11 mouse cellular contexts compared by ENCODE assay signal in genomic region chr19:5051515-5051914, GRCm38 (mm10). TPM values are rescaled to one million over a fixed set of nuclear protein-coding genes. Genes with fewer than 3 reads are reported as not detected.
DNase-seq lines count a peak whose midpoint lies in the region; ATAC-seq and TF ChIP-seq lines count a peak whose summit lies in the region.
"Had no signal": no experiment of that assay in that cellular context is flagged by ENCODE, and none has a peak within 500 bp of the region (broad histone marks: within the 10 kb centered on the region; RNA-seq: fewer than 3 reads in every experiment).

No protein-coding gene starts in this region.

- H3K4me2 ChIP-seq in limb, embryonic 15.5 days, result peak overlapping the region; percentile 32

- WGBS in embryonic facial prominence, embryonic 10.5 days, result 35% methylated on average over 3 of the region's 3 CpGs
- WGBS in limb, embryonic 15.5 days, result 37% methylated on average over 3 of the region's 3 CpGs

- H3K4me3 ChIP-seq in layer of hippocampus, adult 2 months, result peak overlapping the region; percentile 65
- H3K4me3 ChIP-seq in embryonic facial prominence, embryonic 10.5 days, result peak overlapping the region; percentile 44
- H3K4me3 ChIP-seq in limb, embryonic 15.5 days, result peak overlapping the region; percentile 27; the same call in 1 of the 2 replicates

- H3K27me3 ChIP-seq in embryonic facial prominence, embryonic 10.5 days (replicated peaks; ENCODE audit: low read depth, poor library complexity, severe bottlenecking), result peaks cover 56% of the 10 kb centered on the region
- H3K27me3 ChIP-seq in limb, embryonic 15.5 days, result peaks cover 44% of the 10 kb centered on the region

- peaks cover 36% of the 10 kb centered on the region for H3K36me3 ChIP-seq in embryonic facial prominence, embryonic 10.5 days (replicated peaks)
- H3K36me3 ChIP-seq in limb, embryonic 15.5 days, result peaks cover 36% of the 10 kb centered on the region

- peak; percentile 52 for DNase-seq in cerebellum, adult 9-11 months
- DNase-seq in layer of hippocampus, adult 2 months (ENCODE audit: low spot score in 2 of 2), result no peak
- DNase-seq in layer of hippocampus, adult 9-11 months, result no peak
- no peak for DNase-seq in embryonic facial prominence, embryonic 10.5 days (ENCODE audit: low spot score)
- no peak for DNase-seq in thymus, postnatal 4 days
- no peak for DNase-seq in left cerebral cortex, postnatal 4 days
- DNase-seq: B cell, adult 2 months had no signal

- H3K27ac ChIP-seq in layer of hippocampus, adult 2 months, result peak overlapping the region; percentile 98
- peak overlapping the region; percentile 67 for H3K27ac ChIP-seq in embryonic facial prominence, embryonic 10.5 days (replicated peaks)
- H3K27ac ChIP-seq in limb, embryonic 15.5 days, result no peak overlapping the region
- H3K27ac ChIP-seq: liver, embryonic 15.5 days had no signal

- H3K4me1 ChIP-seq in embryonic facial prominence, embryonic 10.5 days, result peaks cover 41% of the 10 kb centered on the region
- H3K4me1 ChIP-seq in limb, embryonic 15.5 days, result peaks cover 40% of the 10 kb centered on the region

- intact Hi-C loops in left cerebral cortex, postnatal 4 days (cut with DNase I), result no loop called here

- no peaks in the 10 kb centered on the region for H3K9me3 ChIP-seq in embryonic facial prominence, embryonic 10.5 days
- no peaks in the 10 kb centered on the region for H3K9me3 ChIP-seq in limb, embryonic 15.5 days
- H3K9me3 ChIP-seq: liver, embryonic 15.5 days had no signal

- TF ChIP-seq CTCF in layer of hippocampus, adult 2 months (conservative IDR thresholded peaks at IDR 0.05), result no peak

- 0 out of 2 replicates have a peak overlapping the region, but pooled peaks have one; percentile 20 for H3K9ac ChIP-seq in limb, embryonic 15.5 days
- H3K9ac ChIP-seq: liver, embryonic 15.5 days had no signal

- ATAC-seq in cerebellum, adult (ENCODE audit: insufficient number of reproducible peaks, low FRiP score, low TSS enrichment), result no peak
- no peak for ATAC-seq in limb, embryonic 15.5 days (ENCODE audit: insufficient number of reproducible peaks, low FRiP score, low TSS enrichment, low read depth)
- ATAC-seq: activated CD4-positive, CD25-positive, alpha-beta regulatory T cell, adult 4 months had no signal

RNA-seq across cellular contexts. Expression of gene Rin1, which starts 1.2 kb away (rescaled TPM):
- 100 to 1,000 TPM; 117 to 119 TPM for total RNA-seq in layer of hippocampus, adult 2 months (2021)
- polyA plus RNA-seq in embryonic facial prominence, embryonic 10.5 days (2016; fragmentation: Nextera tagmentation; extraction: Ambion mirVana), result 2.4 and 3.2 TPM in 2 replicates
- 2.6 and 3.2 TPM in 2 replicates for polyA plus RNA-seq in limb, embryonic 15.5 days (2015; fragmentation: Nextera tagmentation; extraction: Ambion mirVana)
- 1 to 10 TPM; 3.9 to 7.1 TPM for total RNA-seq in left cerebral cortex, postnatal 4 days (2021)

RNA-seq across cellular contexts. Expression of gene Brms1, which starts 10.4 kb away (rescaled TPM):
- 10 to 100 TPM; 21.4 to 25.3 TPM for total RNA-seq in layer of hippocampus, adult 2 months (2021)
- polyA plus RNA-seq in embryonic facial prominence, embryonic 10.5 days (2016; fragmentation: Nextera tagmentation; extraction: Ambion mirVana), result 72.6 and 82.4 TPM in 2 replicates
- 41.6 and 42.4 TPM in 2 replicates for polyA plus RNA-seq in limb, embryonic 15.5 days (2015; fragmentation: Nextera tagmentation; extraction: Ambion mirVana)
- total RNA-seq in left cerebral cortex, postnatal 4 days (2021), result 10 to 100 TPM; 14.5 to 15.5 TPM

RNA-seq across cellular contexts. Expression of gene AC124502.3, which starts 12.8 kb away (rescaled TPM):
- 1 to 10 TPM; 4.1 to 7.6 TPM for total RNA-seq in layer of hippocampus, adult 2 months (2021)
- polyA plus RNA-seq in embryonic facial prominence, embryonic 10.5 days (2016; fragmentation: Nextera tagmentation; extraction: Ambion mirVana), result 3.1 and 4.2 TPM in 2 replicates
- polyA plus RNA-seq in limb, embryonic 15.5 days (2015; fragmentation: Nextera tagmentation; extraction: Ambion mirVana), result 2.5 and 3.0 TPM in 2 replicates
- total RNA-seq in left cerebral cortex, postnatal 4 days (2021), result 1 to 10 TPM; 5.3 to 5.5 TPM

RNA-seq across cellular contexts. Expression of gene B4gat1, which starts 12.9 kb away (rescaled TPM):
- total RNA-seq in layer of hippocampus, adult 2 months (2021), result 100 to 1,000 TPM; 112 to 130 TPM
- 34.7 and 36.1 TPM in 2 replicates for polyA plus RNA-seq in embryonic facial prominence, embryonic 10.5 days (2016; fragmentation: Nextera tagmentation; extraction: Ambion mirVana)
- 45.1 and 47.9 TPM in 2 replicates for polyA plus RNA-seq in limb, embryonic 15.5 days (2015; fragmentation: Nextera tagmentation; extraction: Ambion mirVana)
- 10 to 100 TPM; 64.1 to 76.4 TPM for total RNA-seq in left cerebral cortex, postnatal 4 days (2021)

RNA-seq across cellular contexts. Expression of gene Cd248, which starts 16.4 kb away (rescaled TPM):
- 1 to 10 TPM; 3.2 to 3.9 TPM for total RNA-seq in layer of hippocampus, adult 2 months (2021)
- 32.3 and 37.0 TPM in 2 replicates for polyA plus RNA-seq in embryonic facial prominence, embryonic 10.5 days (2016; fragmentation: Nextera tagmentation; extraction: Ambion mirVana)
- 95.9 and 117 TPM in 2 replicates for polyA plus RNA-seq in limb, embryonic 15.5 days (2015; fragmentation: Nextera tagmentation; extraction: Ambion mirVana)
- 10 to 100 TPM; 14.2 TPM for total RNA-seq in left cerebral cortex, postnatal 4 days (2021)
- polyA plus RNA-seq: activated CD4-positive, CD25-positive, alpha-beta regulatory T cell, adult 4 months had no signal

Comparison
In these comparisons a context has a peak if more than half of its experiments do, and no peak if none do; other contexts are left out.
1. RNA of gene Rin1, which starts 1.2 kb away (total RNA-seq): 117 to 119 TPM in layer of hippocampus, adult 2 months; 3.9 to 7.1 TPM in left cerebral cortex, postnatal 4 days; every median in the first group is over 10 times any median in the second.
2. Peak in every context shown above with its lines, with median percentiles within 50 percentile points of each other: H3K4me3 ChIP-seq.